Mouse (Mus musculus): Measurements from ENCODE around the gene Sun2. TPM values are rescaled to one million over a fixed set of nuclear protein-coding genes. Genes with fewer than 3 reads are reported as not detected.

Gene Sun2
- polyA plus RNA-seq, 1 experiment = 101 TPM

- H3K27me3 ChIP-seq (ENCODE audit: control insufficient read depth, insufficient read depth, low read length) = no peaks in the 10 kb centered on the region
- H3K4me3 ChIP-seq (ENCODE audit: extremely low read depth, insufficient read depth, insufficient read length) = peak overlapping the region; percentile 95
- peak; percentile 50 to 72 for DNase-seq (ENCODE audit: low read depth in 1 of 2, low spot score in 2 of 2)
- H3K36me3 ChIP-seq (ENCODE audit: control insufficient read depth, insufficient read depth, low read length) = peaks cover 24% of the 10 kb centered on the region
- no peak; the same call in 1 of the 2 replicates for TF ChIP-seq POLR2A (IDR thresholded peaks at IDR 0.05; ENCODE audit: low read depth, low read length)
- no peak for TF ChIP-seq CTCF (IDR thresholded peaks at IDR 0.05; ENCODE audit: extremely low read depth, insufficient read depth, insufficient read length, insufficient replicate concordance)
- peak overlapping the region; percentile 99 for H3K27ac ChIP-seq (ENCODE audit: insufficient read depth, low read length)
- WGBS = 0% methylated on average over 14 of the region's 14 CpGs
- H3K4me1 ChIP-seq (ENCODE audit: control insufficient read depth, insufficient read depth, insufficient read length) = peaks cover 17% of the 10 kb centered on the region
These were observed 1.0 kb downstream of the Sun2 start for GRCm38 (mm10) chr15:79741173-79741858.

- TF ChIP-seq CTCF (IDR thresholded peaks at IDR 0.05; ENCODE audit: extremely low read depth, insufficient read depth, insufficient read length, insufficient replicate concordance) = no peak
- no peak for TF ChIP-seq POLR2A (IDR thresholded peaks at IDR 0.05; ENCODE audit: low read depth, low read length)
- Histone ChIP-seq H3K4me3 (ENCODE audit: extremely low read depth, insufficient read depth, insufficient read length) (peak overlapping the region; percentile 95), H3K36me3 (ENCODE audit: control insufficient read depth, insufficient read depth, low read length) (peaks cover 27% of the 10 kb centered on the region), H3K27ac (ENCODE audit: insufficient read depth, low read length) (peak overlapping the region; percentile 99), H3K27me3 (ENCODE audit: control insufficient read depth, insufficient read depth, low read length) (no peaks in the 10 kb centered on the region), H3K4me1 (ENCODE audit: control insufficient read depth, insufficient read depth, insufficient read length) (peaks cover 19% of the 10 kb centered on the region)
- DNase-seq (ENCODE audit: low read depth in 1 of 2, low spot score in 2 of 2) = no peak
- WGBS = 45% methylated on average over 3 of the region's 3 CpGs
These were observed 1.6 kb downstream of the Sun2 start for GRCm38 (mm10) chr15:79740739-79741138.

- no peak for DNase-seq (ENCODE audit: low read depth in 1 of 2, low spot score in 2 of 2)
These were observed 8.0 kb downstream of the Sun2 start for GRCm38 (mm10) chr15:79734311-79734710.

GRCm38 (mm10) chr15:79733640-79734039 is 8.7 kb downstream of the Sun2 start:
- Histone ChIP-seq H3K36me3 (ENCODE audit: control insufficient read depth, insufficient read depth, low read length) (peaks cover 67% of the 10 kb centered on the region), H3K4me3 (ENCODE audit: extremely low read depth, insufficient read depth, insufficient read length) (no peak overlapping the region), H3K27me3 (ENCODE audit: control insufficient read depth, insufficient read depth, low read length) (no peaks in the 10 kb centered on the region), H3K27ac (ENCODE audit: insufficient read depth, low read length) (no peak overlapping the region), H3K4me1 (ENCODE audit: control insufficient read depth, insufficient read depth, insufficient read length) (peaks cover 7% of the 10 kb centered on the region; the same call in 1 of the 2 replicates)
- DNase-seq (ENCODE audit: low read depth in 1 of 2, low spot score in 2 of 2) = no peak
- 70% methylated on average over 4 of the region's 4 CpGs for WGBS
- no peak for TF ChIP-seq POLR2A (IDR thresholded peaks at IDR 0.05; ENCODE audit: low read depth, low read length)
- TF ChIP-seq CTCF (IDR thresholded peaks at IDR 0.05; ENCODE audit: extremely low read depth, insufficient read depth, insufficient read length, insufficient replicate concordance) = no peak

More at GRCm38 (mm10) chr15:79734311-79734710, 8.0 kb downstream of the Sun2 start:
- Histone ChIP-seq H3K36me3 (ENCODE audit: control insufficient read depth, insufficient read depth, low read length) (peaks cover 64% of the 10 kb centered on the region), H3K4me3 (ENCODE audit: extremely low read depth, insufficient read depth, insufficient read length) (no peak overlapping the region), H3K27ac (ENCODE audit: insufficient read depth, low read length) (0 out of 2 replicates have a peak overlapping the region, but pooled peaks have one; percentile 11), H3K27me3 (ENCODE audit: control insufficient read depth, insufficient read depth, low read length) (no peaks in the 10 kb centered on the region), H3K4me1 (ENCODE audit: control insufficient read depth, insufficient read depth, insufficient read length) (peaks cover 13% of the 10 kb centered on the region; the same call in 1 of the 2 replicates)
- TF ChIP-seq POLR2A (IDR thresholded peaks at IDR 0.05; ENCODE audit: low read depth, low read length) (no peak), CTCF (IDR thresholded peaks at IDR 0.05; ENCODE audit: extremely low read depth, insufficient read depth, insufficient read length, insufficient replicate concordance) (no peak)
- WGBS = 83% methylated on average over 8 of the region's 8 CpGs

- DNase-seq (ENCODE audit: low read depth in 1 of 2, low spot score in 2 of 2) = no peak
- H3K4me1 ChIP-seq (ENCODE audit: control insufficient read depth, insufficient read depth, insufficient read length) = peaks cover 4% of the 10 kb centered on the region; the same call in 1 of the 2 replicates
- no peaks in the 10 kb centered on the region for H3K27me3 ChIP-seq (ENCODE audit: control insufficient read depth, insufficient read depth, low read length)
- H3K4me3 ChIP-seq (ENCODE audit: extremely low read depth, insufficient read depth, insufficient read length) = no peak overlapping the region
- peaks cover 67% of the 10 kb centered on the region for H3K36me3 ChIP-seq (ENCODE audit: control insufficient read depth, insufficient read depth, low read length)
- TF ChIP-seq POLR2A (IDR thresholded peaks at IDR 0.05; ENCODE audit: low read depth, low read length) (no peak), CTCF (IDR thresholded peaks at IDR 0.05; ENCODE audit: extremely low read depth, insufficient read depth, insufficient read length, insufficient replicate concordance) (no peak)
- WGBS = 91% methylated on average over 8 of the region's 8 CpGs
- H3K27ac ChIP-seq (ENCODE audit: insufficient read depth, low read length) = no peak overlapping the region
These were observed 9.1 kb downstream of the Sun2 start for GRCm38 (mm10) chr15:79733192-79733591.

- DNase-seq (ENCODE audit: low read depth in 1 of 2, low spot score in 2 of 2) = no peak
- Histone ChIP-seq H3K27ac (ENCODE audit: insufficient read depth, low read length) (no peak overlapping the region), H3K36me3 (ENCODE audit: control insufficient read depth, insufficient read depth, low read length) (peaks cover 70% of the 10 kb centered on the region), H3K4me3 (ENCODE audit: extremely low read depth, insufficient read depth, insufficient read length) (no peak overlapping the region), H3K4me1 (ENCODE audit: control insufficient read depth, insufficient read depth, insufficient read length) (peaks cover 4% of the 10 kb centered on the region; the same call in 1 of the 2 replicates), H3K27me3 (ENCODE audit: control insufficient read depth, insufficient read depth, low read length) (no peaks in the 10 kb centered on the region)
- WGBS = 92% methylated on average over 7 of the region's 7 CpGs
- TF ChIP-seq POLR2A (IDR thresholded peaks at IDR 0.05; ENCODE audit: low read depth, low read length) (no peak), CTCF (IDR thresholded peaks at IDR 0.05; ENCODE audit: extremely low read depth, insufficient read depth, insufficient read length, insufficient replicate concordance) (no peak)
These were observed 10.8 kb downstream of the Sun2 start for GRCm38 (mm10) chr15:79731554-79731953.
